Mouse (Mus musculus) hindbrain, embryonic 14.5 days (tissue): ENCODE measurements around the gene Usp10. TPM values are rescaled to one million over a fixed set of nuclear protein-coding genes. Genes with fewer than 3 reads are reported as not detected.

ENCODE experiments used
- ATAC-seq: fragments of 200-750 bp; cut with Nextera tagmentation; 2 replicates; pipeline ENCODE4 v1.8.0; 2017; ENCODE audit warnings: moderate number of reproducible peaks, mild to moderate bottlenecking, moderate TSS enrichment, moderate library complexity; ENCODE audit not compliant: low FRiP score
- DNase-seq: peaks from one replicate; pipeline ENCODE4 v3.0.0-alpha.2; 2015; ENCODE audit warnings: low spot score
- H3K27ac ChIP-seq: fragments of 300-500 bp; sonication (generic); 2 replicates; pipeline ENCODE4 v1.5.1; 2014; ENCODE audit warnings: mild to moderate bottlenecking, moderate library complexity
- H3K27me3 ChIP-seq: fragments of 300-500 bp; sonication (generic); 2 replicates; pipeline ENCODE4 v1.6.1; 2014; ENCODE audit warnings: mild to moderate bottlenecking, low read length, mixed read lengths; ENCODE audit not compliant: control insufficient read depth, insufficient read depth
- H3K36me3 ChIP-seq: fragments of 300-500 bp; sonication (generic); replicated peaks from 2 replicates; pipeline ENCODE4 v1.6.1; 2014; ENCODE audit not compliant: control insufficient read depth, insufficient read depth
- H3K4me1 ChIP-seq: fragments of 300-500 bp; sonication (generic); replicated peaks from 2 replicates; pipeline ENCODE4 v1.6.1; 2014; ENCODE audit warnings: antibody characterized with exemption, low read length, mixed read lengths; ENCODE audit not compliant: control insufficient read depth, insufficient read depth
- H3K4me2 ChIP-seq: fragments of 300-500 bp; sonication (generic); replicated peaks from 2 replicates; pipeline ENCODE4 v1.6.1; 2014; ENCODE audit warnings: mild to moderate bottlenecking, moderate library complexity
- H3K4me3 ChIP-seq: fragments of 300-500 bp; sonication (generic); replicated peaks from 2 replicates; pipeline ENCODE4 v1.5.1; 2014; ENCODE audit warnings: mild to moderate bottlenecking, low read length
- H3K9ac ChIP-seq: fragments of 300-500 bp; sonication (generic); 2 replicates; pipeline ENCODE4 v1.6.1; 2014
- H3K9me3 ChIP-seq: fragments of 300-500 bp; sonication (generic); 2 replicates; pipeline ENCODE4 v1.6.1; 2016; ENCODE audit warnings: low read length; ENCODE audit not compliant: control insufficient read depth
- WGBS: fragments of 180-500 bp; shearing (Covaris S2); extraction: QIAGEN DNeasy Blood & Tissue Kit; methylation state at CpG from one replicate; pipeline ENCODE4 v1.1.7; 2014; 5-methylcytosine and 5-hydroxymethylcytosine counted together
- polyA plus RNA-seq: library from polyadenylated mRNA; unstranded; fragments of >200 nt; fragmentation: Nextera tagmentation; extraction: Ambion mirVana; gene quantifications from 2 replicates; pipeline ENCODE4 v1.2.1, GENCODE M21; 2014

The Usp10 gene
- polyA plus RNA-seq, 1 experiment from 2014 or later, result 103 TPM

DNA sequence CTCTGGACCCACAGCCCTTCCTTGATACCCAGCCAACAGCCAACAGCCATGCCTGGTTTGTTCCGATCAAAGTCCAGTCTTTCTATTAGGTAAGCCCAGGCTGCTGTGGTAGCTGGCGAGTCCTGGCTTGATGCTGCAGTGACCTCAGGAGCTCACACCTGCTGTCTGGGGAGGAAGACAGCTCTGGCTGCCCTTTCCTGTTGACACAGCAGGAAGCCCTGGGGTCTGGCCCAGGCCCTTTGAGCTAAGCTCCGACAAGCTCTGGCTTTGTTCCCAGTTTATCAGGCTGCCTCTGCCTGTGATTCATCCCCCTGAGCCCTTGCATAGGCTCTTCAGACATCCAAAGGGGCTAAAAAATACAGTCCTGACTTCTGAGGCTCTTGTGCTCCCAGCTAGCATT, 24.5 kb upstream of the Usp10 start:
- no peaks in the 10 kb centered on the region for H3K9me3 ChIP-seq
- no peak overlapping the region for H3K9ac ChIP-seq
- H3K27me3 ChIP-seq, result no peaks in the 10 kb centered on the region
- H3K4me3 ChIP-seq, result no peak overlapping the region
- H3K36me3 ChIP-seq, result no peaks in the 10 kb centered on the region
- H3K4me2 ChIP-seq, result no peak overlapping the region
- H3K27ac ChIP-seq, result no peak overlapping the region
- H3K4me1 ChIP-seq, result no peaks in the 10 kb centered on the region
- ATAC-seq (no peak), DNase-seq (peak; percentile 46)
- 25% methylated on average over 3 of the region's 3 CpGs for WGBS

DNA sequence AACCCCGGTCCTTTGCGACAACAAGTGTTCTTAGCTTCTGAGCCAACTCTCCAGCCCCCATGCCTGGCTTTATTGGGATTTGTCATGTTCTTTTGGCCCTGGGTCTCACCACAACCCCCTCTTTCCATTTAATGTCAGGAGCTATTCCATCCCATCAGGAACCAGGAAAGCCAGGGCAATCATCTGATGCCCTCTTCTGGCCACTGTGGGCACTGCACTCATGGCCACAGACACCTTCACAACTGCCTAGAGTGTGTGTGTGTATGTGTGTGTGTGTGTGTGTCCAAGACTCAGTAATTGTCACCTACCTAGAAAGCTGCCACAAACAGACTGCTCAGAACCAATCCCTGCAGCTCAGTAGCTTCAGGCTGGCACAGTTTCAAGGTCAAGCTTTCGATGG, 23.0 kb upstream of the Usp10 start:
- ATAC-seq (no peak), DNase-seq (no peak)
- Histone ChIP-seq H3K36me3 (no peaks in the 10 kb centered on the region), H3K27ac (no peak overlapping the region), H3K4me1 (no peaks in the 10 kb centered on the region), H3K4me2 (no peak overlapping the region), H3K9ac (no peak overlapping the region), H3K9me3 (no peaks in the 10 kb centered on the region), H3K4me3 (no peak overlapping the region), H3K27me3 (no peaks in the 10 kb centered on the region)
- WGBS, result 89% methylated on average over 3 of the region's 3 CpGs

DNA sequence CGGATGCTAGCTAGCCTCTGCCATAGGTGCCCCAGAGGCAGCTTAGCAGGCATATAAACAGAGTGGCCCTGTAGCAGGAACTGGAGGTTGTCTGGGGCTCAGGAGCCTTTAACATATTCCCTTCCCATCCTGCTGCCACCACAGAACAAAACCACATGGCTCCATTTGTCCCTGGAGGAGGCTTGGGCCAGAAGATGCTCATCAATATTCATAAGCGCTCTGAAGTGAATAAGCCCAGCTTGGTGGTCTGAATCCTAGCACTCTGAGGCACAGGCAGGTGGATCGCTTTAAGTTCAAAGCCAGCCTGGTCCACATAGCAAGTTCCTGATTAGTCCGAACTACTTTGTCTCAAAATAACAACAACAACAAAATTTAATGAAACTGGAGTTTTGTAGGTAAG, 22.1 kb upstream of the Usp10 start:
- Histone ChIP-seq H3K9me3 (no peaks in the 10 kb centered on the region), H3K4me2 (no peak overlapping the region), H3K9ac (no peak overlapping the region), H3K4me1 (no peaks in the 10 kb centered on the region), H3K27ac (no peak overlapping the region), H3K27me3 (no peaks in the 10 kb centered on the region), H3K4me3 (no peak overlapping the region), H3K36me3 (no peaks in the 10 kb centered on the region)
- no peak for ATAC-seq
- no peak for DNase-seq
- 50% methylated on average over 4 of the region's 4 CpGs for WGBS

DNA sequence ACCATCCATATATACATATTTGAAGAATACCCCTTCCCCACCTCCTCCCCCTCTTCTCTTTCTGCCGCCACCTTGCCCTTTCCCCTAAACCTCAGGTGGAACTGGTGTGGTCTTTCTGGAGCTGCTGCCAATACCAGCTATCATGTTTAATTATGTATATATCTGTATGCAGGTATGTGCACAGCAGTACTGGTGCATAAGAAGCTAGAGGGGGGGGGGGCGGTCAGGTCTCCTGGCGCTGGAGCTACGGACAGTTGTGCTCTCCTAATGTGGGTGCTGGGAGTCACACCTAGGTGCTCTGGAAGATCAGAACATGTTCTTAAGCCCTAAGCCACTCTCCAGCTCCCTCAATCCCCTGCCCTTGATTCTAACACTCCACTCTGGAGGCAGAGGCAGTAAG, 13.1 kb upstream of the Usp10 start:
- no peaks in the 10 kb centered on the region for H3K4me1 ChIP-seq
- H3K36me3 ChIP-seq, result no peaks in the 10 kb centered on the region
- no peak for DNase-seq
- H3K9ac ChIP-seq, result no peak overlapping the region
- ATAC-seq, result no peak
- peaks cover 19% of the 10 kb centered on the region for H3K27me3 ChIP-seq
- no peaks in the 10 kb centered on the region for H3K9me3 ChIP-seq
- H3K4me2 ChIP-seq, result no peak overlapping the region
- 67% methylated on average over 4 of the region's 4 CpGs for WGBS
- no peak overlapping the region for H3K27ac ChIP-seq
- no peak overlapping the region for H3K4me3 ChIP-seq

DNA sequence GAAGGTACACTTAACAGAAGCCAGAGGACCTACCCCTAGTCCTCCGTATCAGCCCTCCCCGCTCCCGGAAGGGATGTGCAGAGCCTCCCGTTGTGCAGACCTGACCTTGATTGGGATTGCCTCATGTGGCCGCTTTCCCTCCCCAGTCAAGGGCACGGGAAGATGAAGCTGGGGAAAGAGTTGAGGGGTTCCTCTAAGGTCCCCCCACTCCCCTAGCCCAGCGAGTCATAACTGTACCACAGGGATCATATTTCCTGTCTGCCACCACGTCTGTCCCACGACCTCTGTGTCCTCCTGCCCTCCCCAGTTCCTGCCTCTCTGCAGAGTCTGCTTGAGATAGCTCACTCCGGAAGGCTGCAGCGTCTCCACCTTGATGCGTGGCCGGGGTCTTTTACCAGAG, 12.2 kb upstream of the Usp10 start:
- H3K4me1 ChIP-seq, result no peaks in the 10 kb centered on the region
- H3K36me3 ChIP-seq, result no peaks in the 10 kb centered on the region
- WGBS, result 25% methylated on average over 13 of the region's 13 CpGs
- no peak overlapping the region for H3K27ac ChIP-seq
- H3K9ac ChIP-seq, result no peak overlapping the region
- no peak overlapping the region for H3K4me2 ChIP-seq
- H3K27me3 ChIP-seq, result peaks cover 19% of the 10 kb centered on the region
- ATAC-seq (no peak), DNase-seq (no peak)
- H3K9me3 ChIP-seq, result no peaks in the 10 kb centered on the region
- no peak overlapping the region for H3K4me3 ChIP-seq

DNA sequence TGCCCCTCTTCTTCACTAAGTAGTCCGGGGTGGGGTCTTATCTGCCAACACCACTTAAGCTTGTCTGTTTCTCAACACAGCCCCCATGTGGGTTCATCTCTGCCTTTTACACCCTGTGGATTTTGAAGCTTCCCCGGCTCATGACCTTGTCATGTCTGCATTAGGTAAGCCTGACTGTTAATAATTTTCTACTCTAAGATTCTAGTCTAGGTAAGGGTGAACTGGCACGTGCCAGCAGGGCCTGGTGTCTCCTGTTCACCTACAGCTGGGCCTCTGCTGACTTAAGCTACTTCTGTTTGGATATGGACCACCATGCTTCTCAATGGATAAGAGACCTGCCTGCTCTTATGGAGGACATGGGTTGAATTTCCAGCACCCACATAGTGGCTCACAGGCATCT, 8.8 kb upstream of the Usp10 start:
- Histone ChIP-seq H3K4me3 (no peak overlapping the region), H3K9ac (no peak overlapping the region), H3K27me3 (peaks cover 19% of the 10 kb centered on the region), H3K27ac (no peak overlapping the region), H3K4me1 (no peaks in the 10 kb centered on the region), H3K36me3 (no peaks in the 10 kb centered on the region), H3K9me3 (no peaks in the 10 kb centered on the region), H3K4me2 (no peak overlapping the region)
- 85% methylated on average over 3 of the region's 3 CpGs for WGBS
- DNase-seq (no peak), ATAC-seq (no peak)

DNA sequence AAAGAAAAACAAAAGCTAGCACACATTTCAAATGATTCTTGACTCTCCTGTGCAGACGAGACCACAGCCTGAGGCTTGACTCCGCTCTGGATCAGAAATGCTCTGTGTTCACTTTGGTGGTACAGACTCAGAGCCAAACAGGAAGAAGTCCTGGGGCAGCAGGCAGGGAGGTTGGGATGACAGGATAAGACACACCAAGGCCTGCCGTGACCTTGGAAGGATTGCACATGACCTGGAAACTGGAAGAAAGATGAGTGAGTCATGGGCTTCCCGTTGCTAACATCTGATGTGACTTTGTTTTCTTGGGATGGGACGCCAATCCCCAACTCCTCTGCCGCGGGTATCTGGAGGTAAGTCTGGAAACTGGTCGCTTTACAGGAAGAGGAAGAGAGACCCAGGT, 8.2 kb upstream of the Usp10 start:
- Histone ChIP-seq H3K4me2 (no peak overlapping the region), H3K27ac (no peak overlapping the region), H3K9me3 (no peaks in the 10 kb centered on the region), H3K9ac (no peak overlapping the region), H3K4me1 (no peaks in the 10 kb centered on the region), H3K4me3 (no peak overlapping the region), H3K27me3 (peaks cover 18% of the 10 kb centered on the region), H3K36me3 (no peaks in the 10 kb centered on the region)
- DNase-seq (no peak), ATAC-seq (no peak)
- WGBS, result 73% methylated on average over 8 of the region's 8 CpGs

DNA sequence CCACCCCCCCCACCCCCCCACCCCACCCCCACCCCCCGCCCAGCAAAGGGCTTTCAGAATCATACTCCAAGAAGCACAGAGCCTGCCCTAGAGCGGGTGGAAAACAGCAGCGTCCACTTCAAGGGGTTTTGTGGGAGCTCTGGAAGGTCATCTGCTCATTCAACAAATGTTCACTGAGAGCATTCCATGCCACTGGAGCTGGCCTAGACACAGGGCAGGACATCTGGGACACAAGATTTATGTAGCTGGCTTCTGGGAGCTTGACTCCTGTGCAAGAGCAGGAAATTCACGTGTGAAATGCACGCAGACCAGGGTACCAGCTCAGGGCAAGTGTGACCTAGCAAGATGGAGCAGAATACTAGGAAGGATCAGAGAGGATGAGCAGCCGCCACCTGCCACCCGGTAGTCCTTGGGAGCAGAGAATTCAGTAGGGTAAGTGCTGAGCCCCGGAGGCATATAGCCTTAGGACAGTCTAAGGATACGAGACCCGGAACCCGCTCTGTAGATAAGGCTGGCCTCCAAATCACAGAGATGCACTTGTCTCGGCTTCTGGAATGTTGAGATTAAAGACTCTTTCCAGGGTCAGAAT, 5.7 kb upstream of the Usp10 start:
- DNase-seq (no peak), ATAC-seq (no peak)
- Histone ChIP-seq H3K9ac (no peak overlapping the region), H3K4me3 (no peak overlapping the region), H3K9me3 (no peaks in the 10 kb centered on the region), H3K36me3 (no peaks in the 10 kb centered on the region), H3K27me3 (no peaks in the 10 kb centered on the region), H3K27ac (no peak overlapping the region), H3K4me2 (no peak overlapping the region), H3K4me1 (no peaks in the 10 kb centered on the region)
- WGBS, result 62% methylated on average over 12 of the region's 12 CpGs

DNA sequence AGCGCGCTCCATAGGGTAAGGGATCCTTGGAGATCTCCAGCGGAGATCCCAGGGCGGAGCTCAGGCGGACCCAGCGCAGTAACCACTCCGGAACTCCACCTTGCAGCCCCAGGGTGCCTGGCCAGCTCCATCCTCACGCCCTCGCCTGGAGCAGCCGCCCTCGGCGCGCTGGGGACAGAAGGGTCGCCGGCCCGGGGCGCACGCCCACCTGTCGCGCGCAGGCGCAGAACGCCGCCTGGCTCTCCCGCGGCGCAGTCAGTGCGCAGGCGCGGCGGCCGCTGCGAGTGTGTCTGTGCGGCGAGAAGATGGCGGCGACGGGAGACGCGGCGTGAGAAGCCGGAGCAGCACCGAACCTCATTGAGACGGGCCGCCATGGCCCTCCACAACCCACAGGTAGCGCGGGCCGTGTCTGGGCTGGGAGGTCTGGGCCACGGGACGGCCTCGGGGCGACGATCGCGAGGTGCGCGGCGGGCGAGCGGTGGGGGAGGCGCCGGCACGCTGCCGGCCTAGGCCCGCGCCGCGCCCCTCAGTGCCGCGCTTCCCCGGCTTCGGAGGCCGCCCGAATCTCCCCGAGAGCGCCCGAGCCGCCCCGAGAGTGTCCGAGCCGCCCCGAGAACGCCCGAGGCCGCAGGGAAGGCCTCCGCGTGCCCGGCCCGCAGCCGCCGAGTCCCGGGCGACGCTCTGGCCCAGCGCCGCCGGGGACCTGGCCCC, 542 bp downstream of the Usp10 start, which contains the start of gene Gm20388:
Gene Gm20388 (plus strand): TSS at position 295 of the 711 bp plus-strand sequence.
- Histone ChIP-seq H3K36me3 (no peaks in the 10 kb centered on the region), H3K4me2 (peak within 1 kb of the TSS; percentile 89), H3K9ac (peak within 1 kb of the TSS; percentile 87), H3K4me1 (peaks cover 36% of the 10 kb centered on the region), H3K9me3 (no peaks in the 10 kb centered on the region), H3K27ac (peak within 1 kb of the TSS; percentile 94), H3K27me3 (no peaks in the 10 kb centered on the region), H3K4me3 (peak within 1 kb of the TSS; percentile 77)
- under 1% methylated on average over 50 of the region's 97 CpGs for WGBS
- DNase-seq, result peak; percentile 92
- ATAC-seq, result peak; percentile 93
